Mouse (Mus musculus): ENCODE measurements around the gene Apol9b.

Apol9b gene

DNA sequence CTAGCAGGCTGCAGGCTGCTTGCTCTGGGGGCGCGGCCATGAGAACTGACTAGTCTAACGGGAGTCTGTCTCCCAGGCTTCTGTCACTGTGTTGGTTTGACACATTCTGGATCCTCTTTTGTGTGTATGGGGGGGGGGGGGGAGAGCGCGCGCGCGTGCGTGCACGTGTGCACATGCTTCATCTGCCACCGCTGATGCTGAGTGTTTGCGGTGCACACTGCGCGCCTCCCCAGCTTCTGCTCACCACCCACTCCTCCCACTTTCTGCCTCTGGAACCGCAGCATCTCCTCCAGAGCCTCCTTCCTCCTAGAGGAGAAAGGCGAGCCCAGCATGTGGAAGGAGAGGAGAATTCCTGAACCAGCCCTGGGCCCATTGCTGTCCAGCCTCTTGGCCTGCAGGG is 31.2 kb downstream of the Apol9b start:
- Histone ChIP-seq H3K27me3 (ENCODE audit: control insufficient read depth, insufficient read depth, low read length, poor library complexity, severe bottlenecking) (no peaks in the 10 kb centered on the region), H3K36me3 (ENCODE audit: control insufficient read depth, insufficient read depth, low read length, poor library complexity, severe bottlenecking) (peaks cover 26% of the 10 kb centered on the region)
- no peak for DNase-seq (ENCODE audit: low read depth, low spot score)

DNA sequence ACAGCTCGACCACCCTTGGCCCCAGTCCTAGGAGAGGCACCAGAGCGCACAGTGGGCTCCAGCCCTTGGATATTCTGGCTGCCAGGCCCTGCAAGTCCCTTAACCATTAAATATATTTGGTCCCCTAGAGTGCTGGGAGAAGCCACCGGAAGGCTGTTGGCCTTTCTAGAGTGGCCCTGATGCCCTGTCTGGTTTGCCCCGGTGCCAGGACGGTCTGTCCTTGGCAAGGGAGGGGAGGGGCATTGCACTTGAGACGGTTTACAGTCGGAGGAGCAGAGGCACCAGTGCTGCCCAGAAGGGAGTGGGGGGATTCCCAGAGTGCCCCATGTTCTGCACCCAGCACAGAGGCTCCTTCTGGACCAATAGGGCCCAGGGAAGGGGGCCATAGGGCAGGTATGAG is 32.2 kb downstream of the Apol9b start:
- DNase-seq (ENCODE audit: low read depth, low spot score), result no peak

DNA sequence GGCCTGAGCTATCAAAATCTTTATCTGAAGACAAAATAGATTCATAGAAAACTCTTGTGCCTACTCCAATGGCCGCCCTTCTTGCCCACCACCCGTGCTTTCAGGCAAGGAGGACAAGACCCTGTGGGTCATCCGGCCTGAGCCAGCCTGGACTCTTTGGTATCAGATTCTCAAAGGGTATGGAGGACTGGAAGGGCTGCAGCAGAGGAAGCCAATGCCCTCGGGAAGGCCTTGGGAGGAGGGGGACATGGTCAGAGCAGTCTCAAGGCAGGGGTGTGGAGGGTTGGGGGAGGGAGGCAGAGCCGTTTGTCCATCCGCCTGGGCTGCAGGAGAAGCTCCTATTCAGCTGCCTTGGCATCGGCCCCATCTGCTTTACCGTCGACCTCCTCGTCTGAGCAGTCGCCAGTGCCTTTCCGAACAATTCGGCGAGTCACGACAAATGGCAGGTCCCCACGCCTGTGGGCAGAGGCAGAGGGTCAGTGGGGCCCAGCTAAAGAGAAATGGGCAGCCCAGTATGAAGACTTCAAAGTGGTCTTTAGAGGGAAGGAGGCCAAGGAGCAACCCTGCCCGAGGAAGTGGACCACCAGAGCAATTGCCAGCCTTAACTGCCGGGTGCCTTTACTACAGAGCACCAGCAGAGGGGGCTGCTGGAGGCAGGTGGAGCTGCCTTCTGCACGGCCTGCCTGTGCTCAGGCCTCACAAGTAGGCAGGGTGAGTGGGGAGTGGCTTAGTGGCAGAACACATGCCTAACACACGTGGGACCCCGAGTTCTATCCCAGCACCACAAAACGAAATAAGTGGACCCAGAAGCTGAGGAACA is 32.9 kb downstream of the Apol9b start:
- peak; percentile 71 for DNase-seq (ENCODE audit: low read depth, low spot score)
- Histone ChIP-seq H3K36me3 (ENCODE audit: control insufficient read depth, insufficient read depth, low read length, poor library complexity, severe bottlenecking) (peaks cover 40% of the 10 kb centered on the region), H3K27me3 (ENCODE audit: control insufficient read depth, insufficient read depth, low read length, poor library complexity, severe bottlenecking) (no peaks in the 10 kb centered on the region)

More for the DNA sequence above, 32.2 kb downstream of the Apol9b start:
- H3K27me3 ChIP-seq (ENCODE audit: control insufficient read depth, insufficient read depth, low read length, poor library complexity, severe bottlenecking), result no peaks in the 10 kb centered on the region
- H3K36me3 ChIP-seq (ENCODE audit: control insufficient read depth, insufficient read depth, low read length, poor library complexity, severe bottlenecking), result peaks cover 34% of the 10 kb centered on the region

DNA sequence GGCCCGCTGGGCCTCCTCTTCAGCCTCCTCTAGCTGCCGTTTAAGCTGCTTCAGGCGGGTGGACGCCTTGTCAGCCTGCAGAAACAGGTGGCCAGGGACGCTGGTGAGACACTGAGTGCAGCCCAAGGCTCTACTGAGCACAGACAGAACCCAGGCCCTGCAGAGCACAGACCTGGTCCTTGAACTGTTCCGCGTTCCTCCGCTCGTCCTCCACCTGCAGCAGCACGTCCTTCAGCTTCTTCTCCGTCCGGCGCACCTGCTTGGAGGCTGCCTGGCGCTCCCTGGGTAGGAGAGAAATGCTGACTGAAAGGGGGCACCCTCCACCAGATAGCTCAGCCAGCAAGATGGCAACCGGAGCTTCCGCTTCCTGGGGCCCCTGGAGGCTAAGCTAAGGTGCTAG is 34.2 kb downstream of the Apol9b start:
- Histone ChIP-seq H3K36me3 (ENCODE audit: control insufficient read depth, insufficient read depth, low read length, poor library complexity, severe bottlenecking) (peaks cover 52% of the 10 kb centered on the region), H3K27me3 (ENCODE audit: control insufficient read depth, insufficient read depth, low read length, poor library complexity, severe bottlenecking) (no peaks in the 10 kb centered on the region)
- no peak for DNase-seq (ENCODE audit: low read depth, low spot score)

DNA sequence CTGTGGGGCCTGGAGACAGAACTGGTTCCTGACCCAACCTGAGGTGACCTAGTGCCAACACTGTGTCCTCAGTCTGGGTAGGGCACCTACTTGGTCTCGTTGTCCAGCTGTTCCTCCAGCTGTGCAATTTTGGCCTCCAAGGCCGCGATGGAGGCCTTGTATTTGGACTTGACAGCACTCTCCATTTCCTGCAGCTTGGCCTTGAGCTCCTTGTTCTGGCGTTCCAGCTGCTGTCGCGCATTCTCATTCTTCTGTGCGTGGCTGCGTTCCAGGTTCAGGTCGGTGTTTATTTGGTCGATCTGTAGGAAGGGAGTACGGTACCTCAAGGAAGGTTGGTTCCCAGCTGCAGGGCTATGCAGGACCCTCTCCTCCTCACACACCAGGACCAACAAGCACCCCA is 34.9 kb downstream of the Apol9b start:
- no peak for DNase-seq (ENCODE audit: low read depth, low spot score)
- Histone ChIP-seq H3K36me3 (ENCODE audit: control insufficient read depth, insufficient read depth, low read length, poor library complexity, severe bottlenecking) (peaks cover 58% of the 10 kb centered on the region), H3K27me3 (ENCODE audit: control insufficient read depth, insufficient read depth, low read length, poor library complexity, severe bottlenecking) (no peaks in the 10 kb centered on the region)

DNA sequence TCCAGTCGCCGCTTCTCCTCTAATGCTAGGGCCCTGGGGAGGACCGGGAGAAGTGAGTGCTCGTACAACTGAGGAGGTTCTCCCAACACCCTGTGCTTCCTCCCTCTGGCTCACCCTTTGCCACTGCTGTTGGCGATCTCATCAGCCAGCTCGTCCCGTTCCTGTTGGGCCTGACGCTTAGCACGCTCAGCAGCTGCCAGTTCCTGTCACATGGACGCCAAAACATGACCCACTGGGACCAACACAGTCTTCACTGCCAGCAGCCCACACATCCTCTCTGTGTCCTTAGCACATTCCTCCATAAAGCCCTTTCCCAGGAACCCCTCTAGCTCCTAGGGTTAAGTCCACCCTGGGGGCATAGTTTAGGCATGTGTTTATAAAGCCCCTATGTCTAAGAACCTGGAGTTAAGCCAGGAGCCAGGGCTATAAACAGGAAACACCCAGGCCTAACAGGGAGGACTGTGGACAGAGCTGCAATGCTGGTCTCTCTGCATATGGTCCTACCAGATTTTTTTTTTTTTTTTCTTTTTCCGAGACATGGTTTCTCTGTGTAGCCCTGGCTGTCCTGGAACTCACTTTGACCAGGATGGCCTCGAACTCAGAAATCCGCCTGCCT is 35.7 kb downstream of the Apol9b start:
- Histone ChIP-seq H3K27me3 (ENCODE audit: control insufficient read depth, insufficient read depth, low read length, poor library complexity, severe bottlenecking) (no peaks in the 10 kb centered on the region), H3K36me3 (ENCODE audit: control insufficient read depth, insufficient read depth, low read length, poor library complexity, severe bottlenecking) (peaks cover 66% of the 10 kb centered on the region)
- no peak for DNase-seq (ENCODE audit: low read depth, low spot score)

DNA sequence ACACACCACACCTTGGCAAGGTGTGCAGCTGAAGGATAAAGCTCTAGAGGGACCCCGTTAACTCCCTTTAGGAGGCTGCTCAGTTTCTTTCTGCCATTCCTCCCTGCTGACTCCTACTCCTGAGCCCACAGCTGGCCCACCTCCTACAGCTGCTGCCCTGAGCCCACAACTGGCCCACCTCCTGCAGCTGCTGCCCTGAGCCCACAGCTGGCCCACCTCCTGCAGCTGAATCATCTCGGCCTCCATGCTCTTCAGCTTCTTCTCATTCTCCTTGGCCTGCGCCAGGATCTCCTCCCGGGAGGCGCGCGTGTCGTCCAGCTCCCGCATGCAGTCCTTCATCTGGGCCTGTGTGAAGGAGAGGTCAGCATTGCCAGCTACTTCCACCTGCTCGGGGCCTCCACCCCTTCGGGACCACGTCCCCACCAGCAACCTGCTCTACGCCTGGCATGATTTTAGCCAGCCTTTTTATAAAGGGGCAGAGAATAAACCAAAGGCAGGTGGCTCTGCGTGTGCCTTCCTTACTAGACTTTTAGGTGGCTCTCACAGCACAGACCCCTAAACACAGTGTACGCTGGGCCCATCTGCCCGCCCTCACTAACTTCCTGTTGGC is 36.8 kb downstream of the Apol9b start:
- no peaks in the 10 kb centered on the region for H3K27me3 ChIP-seq (ENCODE audit: control insufficient read depth, insufficient read depth, low read length, poor library complexity, severe bottlenecking)
- H3K36me3 ChIP-seq (ENCODE audit: control insufficient read depth, insufficient read depth, low read length, poor library complexity, severe bottlenecking), result peaks cover 69% of the 10 kb centered on the region
- DNase-seq (ENCODE audit: low read depth, low spot score), result no peak

DNA sequence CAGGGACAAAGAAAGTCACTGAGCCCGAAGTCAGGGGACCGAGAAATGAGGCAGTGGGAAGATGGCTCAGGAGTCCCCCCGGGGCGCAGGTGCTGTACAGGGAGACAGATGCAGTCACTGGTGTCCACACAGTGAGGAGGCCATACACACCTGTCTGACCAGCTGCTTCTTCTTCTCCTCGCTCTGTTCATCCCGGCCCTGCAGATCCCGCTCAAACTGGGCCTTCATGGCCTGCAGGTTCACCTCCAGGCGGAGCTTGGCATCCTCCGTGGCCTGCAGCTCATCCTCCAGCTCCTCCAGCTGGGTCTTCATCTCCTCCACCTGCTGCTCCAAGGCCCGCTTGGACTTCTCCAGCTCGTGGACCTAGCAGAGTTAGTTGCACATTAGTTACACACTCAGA is 38.1 kb downstream of the Apol9b start:
- Histone ChIP-seq H3K27me3 (ENCODE audit: control insufficient read depth, insufficient read depth, low read length, poor library complexity, severe bottlenecking) (no peaks in the 10 kb centered on the region), H3K36me3 (ENCODE audit: control insufficient read depth, insufficient read depth, low read length, poor library complexity, severe bottlenecking) (peaks cover 71% of the 10 kb centered on the region)
- DNase-seq (ENCODE audit: low read depth, low spot score), result no peak

DNA sequence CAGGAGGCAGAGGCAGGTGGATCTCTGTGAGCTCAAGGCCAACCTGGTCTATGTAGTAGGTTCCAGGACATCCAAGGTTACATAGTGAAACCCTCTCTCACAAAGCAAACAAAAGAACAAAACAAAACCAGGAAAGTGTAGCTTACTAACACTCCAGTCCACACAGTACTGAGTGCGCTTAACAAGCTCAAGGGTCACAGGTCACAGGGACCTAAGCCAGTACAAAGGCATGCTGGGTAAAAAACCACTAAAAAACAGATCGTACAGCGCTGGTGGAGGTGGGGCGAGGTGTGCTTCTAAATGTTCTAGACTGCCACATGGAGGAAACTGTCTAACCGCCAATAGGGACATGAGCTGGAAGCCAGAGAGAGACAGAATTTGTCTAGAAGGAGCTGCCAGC is 41.5 kb downstream of the Apol9b start:
- Histone ChIP-seq H3K27me3 (ENCODE audit: control insufficient read depth, insufficient read depth, low read length, poor library complexity, severe bottlenecking) (no peaks in the 10 kb centered on the region), H3K36me3 (ENCODE audit: control insufficient read depth, insufficient read depth, low read length, poor library complexity, severe bottlenecking) (peaks cover 70% of the 10 kb centered on the region)
- DNase-seq (ENCODE audit: low read depth, low spot score), result no peak

DNA sequence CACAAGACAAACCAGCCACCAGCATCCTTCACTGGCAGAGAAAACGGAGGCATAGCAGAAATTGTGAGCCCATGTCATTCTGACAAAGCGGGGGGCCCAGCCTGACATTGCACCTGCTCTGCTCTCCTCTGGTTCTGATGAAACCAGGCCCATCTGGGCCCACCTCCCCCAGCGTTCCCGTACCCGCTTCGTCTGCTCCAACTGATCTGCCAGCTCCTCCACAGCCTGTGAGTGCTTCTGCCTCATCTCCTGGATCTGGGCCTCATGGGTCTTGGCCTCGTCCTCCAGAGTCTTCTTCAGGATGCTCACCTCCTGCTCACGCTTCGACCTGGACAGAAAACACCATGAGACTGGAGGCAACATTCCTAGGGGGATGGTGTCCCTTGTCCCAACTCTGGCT is 42.1 kb downstream of the Apol9b start:
- no peak for DNase-seq (ENCODE audit: low read depth, low spot score)
- Histone ChIP-seq H3K27me3 (ENCODE audit: control insufficient read depth, insufficient read depth, low read length, poor library complexity, severe bottlenecking) (no peaks in the 10 kb centered on the region), H3K36me3 (ENCODE audit: control insufficient read depth, insufficient read depth, low read length, poor library complexity, severe bottlenecking) (peaks cover 70% of the 10 kb centered on the region)

DNA sequence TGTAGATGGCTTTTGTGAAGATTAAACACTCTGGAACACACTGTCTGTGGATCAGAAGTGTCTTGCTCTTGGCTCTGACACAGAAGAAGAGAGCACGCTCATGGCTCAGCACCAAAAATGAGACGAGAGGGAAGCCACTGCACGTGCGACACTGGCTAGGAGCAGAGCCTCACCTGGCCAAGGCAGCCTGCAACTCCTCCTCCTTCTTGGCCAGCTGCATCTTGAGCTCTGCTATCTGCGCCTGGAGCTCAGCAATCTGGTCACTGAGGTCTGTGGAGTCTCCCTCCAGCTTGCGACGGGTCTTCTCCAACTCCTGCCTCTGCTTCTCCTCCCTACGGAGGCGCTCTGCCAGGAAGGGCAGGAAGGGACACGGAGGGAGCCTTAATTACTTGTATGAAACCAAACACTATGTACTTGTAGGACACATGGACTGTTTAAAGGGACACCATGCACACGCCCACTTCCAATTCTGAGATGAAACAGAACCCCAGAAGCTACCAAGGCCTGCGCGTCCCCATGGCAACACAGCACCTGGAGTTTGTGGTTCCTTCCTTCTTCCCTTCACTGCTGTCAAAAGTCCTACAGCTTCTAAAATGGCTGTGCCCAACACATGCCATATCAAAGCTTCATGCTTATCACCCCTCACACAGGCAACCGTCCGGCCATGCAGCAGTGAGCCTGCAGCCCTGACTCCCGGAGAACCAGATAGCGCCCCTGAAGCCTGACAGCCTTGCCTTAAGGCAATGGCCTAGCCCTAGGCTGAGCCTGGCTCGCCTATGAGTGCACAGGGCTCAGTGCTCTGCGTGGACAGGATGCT is 44.5 kb downstream of the Apol9b start:
- DNase-seq (ENCODE audit: low read depth, low spot score), result no peak
- Histone ChIP-seq H3K36me3 (ENCODE audit: control insufficient read depth, insufficient read depth, low read length, poor library complexity, severe bottlenecking) (peaks cover 56% of the 10 kb centered on the region), H3K27me3 (ENCODE audit: control insufficient read depth, insufficient read depth, low read length, poor library complexity, severe bottlenecking) (no peaks in the 10 kb centered on the region)

DNA sequence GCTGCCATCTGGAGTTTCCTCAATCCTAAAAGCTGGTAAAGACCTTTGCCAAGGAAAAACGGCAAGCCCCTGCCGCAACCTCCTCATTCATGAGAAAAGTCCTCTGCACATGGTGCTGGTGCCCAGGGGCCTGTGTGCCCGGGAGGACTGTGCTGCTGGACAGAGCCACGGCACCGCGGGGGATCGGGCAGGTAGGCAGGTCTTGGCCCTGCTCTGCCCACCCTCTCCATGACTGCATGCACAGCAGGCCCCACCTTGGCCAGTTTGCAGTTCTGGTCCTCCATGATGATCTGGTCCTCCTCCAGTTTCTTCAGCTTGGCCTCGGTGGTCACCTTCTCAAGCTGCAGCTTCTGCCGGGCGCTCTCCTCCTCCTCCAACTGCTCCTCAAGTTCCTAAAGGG is 45.5 kb downstream of the Apol9b start:
- Histone ChIP-seq H3K27me3 (ENCODE audit: control insufficient read depth, insufficient read depth, low read length, poor library complexity, severe bottlenecking) (no peaks in the 10 kb centered on the region), H3K36me3 (ENCODE audit: control insufficient read depth, insufficient read depth, low read length, poor library complexity, severe bottlenecking) (peaks cover 54% of the 10 kb centered on the region)
- no peak for DNase-seq (ENCODE audit: low read depth, low spot score)

DNA sequence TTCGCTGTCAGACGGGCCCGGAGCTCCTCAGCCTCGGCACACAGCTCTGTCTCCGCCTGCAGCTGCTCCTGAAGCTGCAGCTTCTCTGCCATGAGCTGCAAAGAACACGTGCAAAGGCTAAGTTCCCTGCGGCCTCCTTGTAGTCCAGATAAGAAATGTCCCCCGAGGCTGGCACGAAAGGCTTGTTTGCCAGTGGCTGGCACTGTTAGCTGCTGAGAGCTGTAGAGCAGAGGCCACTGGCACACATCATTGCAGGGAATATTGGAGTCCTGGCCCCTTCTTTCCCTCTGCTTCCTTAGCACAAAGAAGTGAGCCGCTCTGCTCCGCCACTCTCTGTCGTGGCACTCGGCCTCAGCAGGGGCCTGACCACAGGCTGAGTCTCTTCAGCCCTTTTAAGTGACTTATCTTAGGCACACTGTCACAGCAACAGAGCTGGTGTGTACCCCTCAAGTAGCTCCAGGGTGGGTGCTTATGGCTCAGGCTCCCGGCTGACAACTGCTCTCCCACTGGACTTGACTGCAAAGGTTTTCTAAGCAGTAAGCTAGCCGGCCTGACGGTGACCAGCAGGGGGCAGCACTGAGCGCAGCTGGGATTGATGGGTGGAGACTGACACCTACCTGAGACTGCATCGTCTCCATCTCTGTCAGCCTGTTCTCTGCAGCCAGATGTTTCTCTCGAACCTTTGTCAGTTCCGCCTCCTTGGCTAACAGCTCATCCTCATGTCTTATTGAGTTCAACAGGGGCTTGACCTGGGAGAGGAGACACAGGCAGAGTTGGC is 46.5 kb downstream of the Apol9b start:
- peak; percentile 89 for DNase-seq (ENCODE audit: low read depth, low spot score)
- Histone ChIP-seq H3K36me3 (ENCODE audit: control insufficient read depth, insufficient read depth, low read length, poor library complexity, severe bottlenecking) (peaks cover 52% of the 10 kb centered on the region), H3K27me3 (ENCODE audit: control insufficient read depth, insufficient read depth, low read length, poor library complexity, severe bottlenecking) (no peaks in the 10 kb centered on the region)

DNA sequence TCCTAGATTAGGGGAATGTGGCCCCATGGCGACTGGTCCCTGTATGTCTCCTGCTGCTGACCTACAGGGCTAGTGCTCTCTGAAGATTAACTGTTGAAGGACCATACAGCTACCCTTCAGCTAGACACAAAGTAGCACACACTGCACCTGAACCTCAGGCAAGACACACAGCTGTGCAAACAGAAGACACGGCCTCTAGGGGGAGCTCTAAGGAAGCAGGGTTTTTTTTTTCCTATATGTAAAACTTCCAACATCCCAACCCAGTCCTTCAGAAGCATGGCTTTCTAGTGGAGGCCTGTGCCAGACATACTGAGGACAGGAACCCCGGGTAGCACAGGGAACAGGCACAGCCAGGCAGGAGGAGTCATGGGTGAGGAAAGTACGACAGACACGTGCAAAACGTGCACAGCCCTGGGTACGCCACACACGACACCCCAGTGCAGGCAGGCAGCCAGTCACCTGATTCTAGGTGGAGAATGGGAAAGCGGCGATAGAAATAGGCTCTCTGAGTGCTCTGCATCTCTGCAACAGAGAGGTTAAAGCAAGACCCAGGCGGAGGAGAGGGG is 53.7 kb downstream of the Apol9b start:
- DNase-seq (ENCODE audit: low read depth, low spot score), result peak; percentile 64
- no peaks in the 10 kb centered on the region for H3K27me3 ChIP-seq (ENCODE audit: control insufficient read depth, insufficient read depth, low read length, poor library complexity, severe bottlenecking)
- peaks cover 38% of the 10 kb centered on the region for H3K36me3 ChIP-seq (ENCODE audit: control insufficient read depth, insufficient read depth, low read length, poor library complexity, severe bottlenecking)

Measured in splenic B cell, adult 2 months (primary cell).